Mouse (Mus musculus): ENCODE results near the gene Ccdc24. TPM values are rescaled to one million over a fixed set of nuclear protein-coding genes. Genes with fewer than 3 reads are reported as not detected.

Ccdc24 gene
- polyA plus RNA-seq, 1 experiment from 2014 or later, result 2.9 TPM

DNA sequence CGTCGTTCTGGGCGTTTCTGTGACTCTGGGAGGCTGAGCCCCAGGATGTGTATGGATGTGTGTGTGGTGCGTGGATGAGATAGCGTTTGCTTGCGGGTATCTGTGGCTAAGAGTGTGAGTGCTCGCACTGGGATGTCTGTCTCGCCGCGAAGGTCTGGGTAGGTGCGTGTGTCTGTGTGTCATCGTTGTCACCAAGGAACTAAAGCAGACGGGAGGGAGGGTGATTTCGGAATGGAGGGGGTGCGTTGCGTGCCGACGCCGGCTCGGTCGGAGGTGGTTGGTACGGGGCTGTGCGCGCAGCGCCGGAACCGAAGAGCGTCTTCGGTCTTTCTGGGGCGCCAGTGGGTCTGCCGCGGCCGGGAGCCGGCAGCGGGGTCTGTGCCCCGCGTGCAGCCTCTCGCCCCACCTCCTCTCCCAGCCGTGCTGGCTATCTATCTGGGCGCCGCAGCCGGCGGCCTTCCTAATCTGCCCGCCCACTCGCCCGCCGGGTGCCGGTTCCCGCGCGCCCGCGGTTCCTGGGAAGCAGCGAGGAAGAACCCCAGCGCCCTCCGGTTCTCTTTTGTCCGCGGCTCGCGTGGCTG lies 36.7 kb downstream of the Ccdc24 start:
- peak overlapping the region; percentile 76 for H3K4me3 ChIP-seq
- peak overlapping the region; percentile 74 for H3K9ac ChIP-seq
- H3K4me2 ChIP-seq (replicated peaks), result peak overlapping the region; percentile 89
- peak overlapping the region; percentile 81 for H3K27ac ChIP-seq
- peak; percentile 41 for ATAC-seq (ENCODE audit: low FRiP score)
- H3K4me1 ChIP-seq, result peaks cover 8% of the 10 kb centered on the region; the same call in 1 of the 2 replicates
- WGBS, result under 1% methylated on average over 60 of the region's 60 CpGs
- peaks cover 12% of the 10 kb centered on the region; the same call in 1 of the 2 replicates for H3K27me3 ChIP-seq
- no peaks in the 10 kb centered on the region for H3K9me3 ChIP-seq (replicated peaks)
- H3K36me3 ChIP-seq, result no peaks in the 10 kb centered on the region

DNA sequence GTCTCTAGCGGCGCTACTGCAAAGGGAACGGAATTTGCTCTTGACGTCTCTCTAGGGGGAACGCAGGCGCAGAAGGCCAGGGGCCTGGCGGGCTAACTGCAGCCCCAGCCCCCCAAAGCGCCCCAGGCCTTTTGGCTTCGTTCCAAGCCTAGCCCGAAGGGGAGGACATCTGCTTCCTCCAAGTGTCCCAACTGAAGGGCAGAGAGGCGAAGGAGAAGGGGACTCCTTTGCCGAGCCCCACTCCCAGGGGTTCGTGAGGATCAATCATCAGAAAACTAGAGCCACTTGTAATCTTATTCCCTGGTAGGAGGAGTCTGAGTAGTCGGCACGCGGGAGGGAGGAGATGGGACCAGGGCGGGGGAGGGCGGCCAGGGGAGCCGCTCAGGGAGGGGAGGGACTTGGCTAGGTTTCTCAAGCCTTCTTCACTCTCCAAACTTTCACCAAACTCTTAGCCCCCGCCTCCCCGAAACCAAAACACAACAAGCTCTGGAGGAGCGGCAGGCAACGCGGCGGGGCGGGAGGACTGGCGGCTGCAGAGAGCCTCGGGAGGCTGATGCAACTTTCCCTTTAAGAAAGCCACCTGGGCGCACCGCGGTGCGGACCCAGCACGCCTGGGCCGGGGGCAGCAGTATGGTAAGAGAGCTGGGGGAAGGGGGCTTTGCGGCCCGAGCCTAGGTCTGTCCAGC lies 37.4 kb downstream of the Ccdc24 start:
- no peaks in the 10 kb centered on the region for H3K9me3 ChIP-seq (replicated peaks)
- 2% methylated on average over 36 of the region's 36 CpGs for WGBS

DNA sequence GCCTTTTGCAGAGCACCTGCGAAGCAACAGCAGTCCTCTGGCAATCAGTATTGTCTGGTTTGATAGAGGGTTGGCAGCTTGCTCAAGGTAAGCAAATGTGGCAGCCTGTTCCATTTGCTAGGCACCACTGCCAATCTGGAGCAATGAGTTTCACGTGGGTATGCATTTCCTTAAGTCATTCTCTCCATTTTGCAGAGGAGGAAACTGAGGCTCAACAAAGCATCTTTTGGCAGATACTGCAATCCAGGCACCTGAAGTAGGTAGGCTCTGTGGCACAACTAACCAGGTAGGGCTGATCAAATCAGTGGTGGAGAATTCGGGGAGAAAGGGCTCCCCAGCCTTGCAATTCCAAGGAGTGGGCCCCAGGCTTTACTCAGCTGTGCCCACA lies 37.9 kb downstream of the Ccdc24 start, which contains the start of gene Slc6a9:
TSS of gene Slc6a9 (plus strand) at position 50 of the 388 bp plus-strand sequence.
- no peaks in the 10 kb centered on the region for H3K36me3 ChIP-seq
- H3K4me3 ChIP-seq, result peak within 1 kb of the TSS; percentile 76
- H3K9me3 ChIP-seq (replicated peaks), result no peaks in the 10 kb centered on the region
- H3K27me3 ChIP-seq, result peaks cover 13% of the 10 kb centered on the region; the same call in 1 of the 2 replicates
- no peak for ATAC-seq (ENCODE audit: low FRiP score)
- peak within 1 kb of the TSS; percentile 74 for H3K9ac ChIP-seq
- peak within 1 kb of the TSS; percentile 89 for H3K4me2 ChIP-seq (replicated peaks)
- 25% methylated on average over 3 of the region's 3 CpGs for WGBS
- H3K4me1 ChIP-seq, result peaks cover 17% of the 10 kb centered on the region
- peak within 1 kb of the TSS; percentile 81 for H3K27ac ChIP-seq

More for the DNA sequence above, 37.4 kb downstream of the Ccdc24 start:
- Histone ChIP-seq H3K4me1 (peaks cover 12% of the 10 kb centered on the region), H3K4me2 (replicated peaks) (peak overlapping the region; percentile 89), H3K27me3 (peaks cover 13% of the 10 kb centered on the region; the same call in 1 of the 2 replicates), H3K27ac (peak overlapping the region; percentile 81), H3K4me3 (peak overlapping the region; percentile 76), H3K9ac (peak overlapping the region; percentile 74), H3K36me3 (no peaks in the 10 kb centered on the region)
- ATAC-seq (ENCODE audit: low FRiP score), result peak; percentile 41

DNA sequence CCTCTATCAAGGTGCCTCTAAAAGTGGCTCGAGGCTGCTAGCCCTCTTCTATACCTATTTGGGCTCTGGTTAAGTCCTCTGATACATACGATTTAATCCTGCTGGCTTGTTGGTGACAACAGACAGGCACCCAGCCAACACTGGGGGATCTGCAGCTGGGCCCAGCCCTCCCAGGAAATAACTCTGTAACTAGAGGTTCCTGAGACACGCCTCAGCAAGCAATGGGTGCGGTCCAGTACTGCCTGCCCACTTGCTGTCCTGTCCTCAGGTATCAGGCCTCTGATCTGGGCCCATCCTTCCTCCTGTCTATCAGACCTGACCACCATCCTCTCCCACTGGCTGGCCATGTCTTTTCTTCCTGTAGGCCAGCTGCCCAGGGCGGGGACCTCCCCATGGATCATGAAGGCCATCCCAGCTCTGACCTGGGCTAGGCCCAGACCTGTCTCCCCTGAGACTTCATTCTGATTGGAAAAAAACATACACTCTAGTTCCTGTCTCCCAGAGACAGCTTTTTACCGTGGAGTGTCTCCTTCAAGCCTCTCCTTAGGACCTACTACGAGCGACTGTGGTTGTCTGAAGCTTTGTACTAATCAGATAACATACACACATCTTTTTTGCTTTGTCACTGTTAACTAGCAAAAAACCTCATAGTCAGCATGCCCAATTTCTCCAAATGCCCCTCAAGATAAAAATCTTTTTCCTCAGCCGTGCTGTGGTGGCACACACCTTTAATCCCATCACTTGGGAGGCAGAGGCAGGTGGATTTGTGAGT lies 40.3 kb downstream of the Ccdc24 start:
- Histone ChIP-seq H3K4me3 (no peak overlapping the region), H3K27me3 (peaks cover 13% of the 10 kb centered on the region; the same call in 1 of the 2 replicates), H3K9me3 (replicated peaks) (no peaks in the 10 kb centered on the region), H3K4me1 (peaks cover 17% of the 10 kb centered on the region), H3K27ac (no peak overlapping the region), H3K9ac (no peak overlapping the region), H3K4me2 (replicated peaks) (no peak overlapping the region), H3K36me3 (no peaks in the 10 kb centered on the region)
- no peak for ATAC-seq (ENCODE audit: low FRiP score)
- 83% methylated on average over 9 of the region's 9 CpGs for WGBS

DNA sequence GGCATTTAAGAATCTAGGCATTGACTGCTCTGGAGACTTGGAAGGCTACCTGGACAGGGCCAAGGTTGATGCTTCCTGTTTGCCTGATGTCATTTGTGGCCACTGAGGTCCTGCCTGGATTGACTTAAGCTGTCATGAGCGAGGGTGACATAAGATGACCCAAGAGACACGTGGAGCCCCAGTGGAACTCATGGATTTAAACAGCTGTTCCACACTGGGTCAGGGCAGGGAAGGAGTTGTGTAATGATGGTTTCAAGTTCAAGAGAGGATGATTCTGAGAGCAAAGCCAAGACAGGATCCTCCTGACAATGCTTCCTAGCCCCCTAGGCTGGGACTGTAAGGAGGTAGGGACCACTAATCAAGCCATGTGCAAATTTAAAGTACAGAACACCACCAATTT lies 40.9 kb downstream of the Ccdc24 start:
- WGBS, result 70% methylated on average over 2 of the region's 2 CpGs

DNA sequence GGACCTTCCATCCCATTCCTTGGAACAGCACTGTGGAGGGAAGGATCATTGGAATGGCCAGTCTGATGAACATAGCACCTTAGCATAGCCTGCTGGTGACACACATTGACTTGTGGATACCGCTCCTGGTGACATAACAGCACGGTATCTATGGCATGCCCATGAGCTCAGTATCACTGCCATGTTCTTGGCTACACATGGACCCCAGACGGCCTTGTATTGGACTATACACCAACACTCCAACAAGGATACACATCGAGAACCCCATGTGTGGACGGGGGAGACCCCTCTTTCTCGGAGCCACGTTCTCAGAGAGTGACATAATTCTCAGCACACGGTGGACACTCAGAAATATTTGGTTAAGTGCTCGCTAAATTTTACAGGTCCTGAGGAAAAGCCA lies 41.6 kb downstream of the Ccdc24 start:
- Histone ChIP-seq H3K27ac (no peak overlapping the region), H3K27me3 (peaks cover 13% of the 10 kb centered on the region; the same call in 1 of the 2 replicates), H3K9ac (no peak overlapping the region), H3K9me3 (replicated peaks) (no peaks in the 10 kb centered on the region), H3K4me1 (peaks cover 17% of the 10 kb centered on the region), H3K36me3 (no peaks in the 10 kb centered on the region), H3K4me3 (no peak overlapping the region), H3K4me2 (replicated peaks) (no peak overlapping the region)
- ATAC-seq (ENCODE audit: low FRiP score), result no peak
- 87% methylated on average over 9 of the region's 9 CpGs for WGBS

More for the DNA sequence above, 40.9 kb downstream of the Ccdc24 start:
- H3K36me3 ChIP-seq, result no peaks in the 10 kb centered on the region
- no peak for ATAC-seq (ENCODE audit: low FRiP score)
- peaks cover 13% of the 10 kb centered on the region; the same call in 1 of the 2 replicates for H3K27me3 ChIP-seq
- H3K4me1 ChIP-seq, result peaks cover 17% of the 10 kb centered on the region
- no peak overlapping the region for H3K27ac ChIP-seq
- no peak overlapping the region for H3K4me3 ChIP-seq
- H3K9ac ChIP-seq, result no peak overlapping the region
- H3K4me2 ChIP-seq (replicated peaks), result no peak overlapping the region
- no peaks in the 10 kb centered on the region for H3K9me3 ChIP-seq (replicated peaks)

DNA sequence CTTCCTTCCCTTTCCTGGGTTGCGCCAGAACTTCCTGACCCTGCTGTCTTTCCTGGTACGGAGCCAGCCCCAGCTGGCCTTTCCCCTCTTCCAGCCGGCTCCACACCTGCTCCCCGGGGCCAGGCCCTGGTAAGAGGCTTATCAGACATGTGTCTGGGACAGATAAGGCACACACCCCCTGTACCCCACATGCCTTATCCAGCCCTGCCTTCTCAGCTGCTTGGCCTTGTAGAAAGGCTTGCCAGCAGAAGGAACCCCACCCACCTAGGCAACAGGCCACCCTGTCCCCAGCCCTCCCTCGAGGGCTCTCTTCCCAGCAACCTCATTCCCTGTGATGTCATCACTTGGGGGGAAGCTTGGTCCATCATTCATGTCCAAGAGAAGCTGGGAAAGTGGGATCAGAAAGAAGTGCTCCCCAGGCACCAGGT lies 42.2 kb downstream of the Ccdc24 start:
- H3K9ac ChIP-seq, result no peak overlapping the region
- no peak overlapping the region; the same call in 1 of the 2 replicates for H3K4me2 ChIP-seq (replicated peaks)
- no peak overlapping the region for H3K27ac ChIP-seq
- WGBS, result 22% methylated on average over 5 of the region's 5 CpGs
- H3K36me3 ChIP-seq, result no peaks in the 10 kb centered on the region
- peak; percentile 54 for ATAC-seq (ENCODE audit: low FRiP score)
- H3K27me3 ChIP-seq, result peaks cover 13% of the 10 kb centered on the region; the same call in 1 of the 2 replicates
- peaks cover 17% of the 10 kb centered on the region for H3K4me1 ChIP-seq
- no peak overlapping the region for H3K4me3 ChIP-seq
- no peaks in the 10 kb centered on the region for H3K9me3 ChIP-seq (replicated peaks)

DNA sequence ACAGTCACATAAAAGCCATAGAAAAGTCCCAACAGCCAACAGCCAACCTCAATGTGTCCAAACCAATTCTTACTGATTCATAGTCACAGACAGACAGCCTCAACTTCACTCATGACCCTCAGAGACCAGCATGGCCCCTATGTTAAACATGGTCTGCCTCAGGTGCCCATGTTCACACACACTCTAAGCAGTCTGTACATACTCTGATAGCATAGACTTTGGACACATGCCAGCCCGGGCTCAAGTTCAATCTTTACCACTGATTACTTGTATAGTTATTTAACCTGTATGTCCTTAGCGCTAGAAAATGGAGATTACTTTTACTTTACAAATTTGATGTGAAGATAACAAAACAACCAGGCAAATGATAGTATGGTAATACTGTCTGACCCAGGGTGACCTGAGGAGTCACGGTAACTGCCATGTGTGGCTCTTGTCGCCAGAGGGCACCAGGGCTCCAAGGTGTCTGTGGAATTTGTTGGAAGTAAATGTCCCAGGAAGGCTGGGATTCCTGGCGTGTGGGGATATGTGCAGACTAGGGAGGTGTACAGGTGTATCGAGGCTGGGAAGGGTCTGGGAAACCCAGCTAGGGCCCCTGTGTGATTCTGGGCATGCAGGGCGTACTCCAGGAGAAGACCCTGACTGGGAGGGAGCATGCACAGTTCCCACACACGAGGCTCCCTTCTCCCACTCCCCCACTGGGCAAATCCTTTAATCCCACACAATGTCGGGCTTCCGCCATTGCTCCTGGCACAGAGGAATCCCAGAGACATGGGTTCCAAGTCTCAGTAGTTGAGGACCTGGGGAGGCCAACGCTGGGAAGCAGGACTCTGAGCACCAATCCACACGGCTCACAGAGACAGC lies 42.9 kb downstream of the Ccdc24 start:
- H3K4me1 ChIP-seq, result peaks cover 13% of the 10 kb centered on the region
- no peaks in the 10 kb centered on the region for H3K9me3 ChIP-seq (replicated peaks)
- peak overlapping the region; percentile 24 for H3K4me2 ChIP-seq (replicated peaks)
- 0 out of 2 replicates have a peak overlapping the region, but pooled peaks have one; percentile 8 for H3K9ac ChIP-seq
- peak; percentile 55 for ATAC-seq (ENCODE audit: low FRiP score)
- H3K27ac ChIP-seq, result no peak overlapping the region
- H3K36me3 ChIP-seq, result no peaks in the 10 kb centered on the region
- no peak overlapping the region for H3K4me3 ChIP-seq
- H3K27me3 ChIP-seq, result peaks cover 13% of the 10 kb centered on the region; the same call in 1 of the 2 replicates
- WGBS, result 8% methylated on average over 12 of the region's 12 CpGs

DNA sequence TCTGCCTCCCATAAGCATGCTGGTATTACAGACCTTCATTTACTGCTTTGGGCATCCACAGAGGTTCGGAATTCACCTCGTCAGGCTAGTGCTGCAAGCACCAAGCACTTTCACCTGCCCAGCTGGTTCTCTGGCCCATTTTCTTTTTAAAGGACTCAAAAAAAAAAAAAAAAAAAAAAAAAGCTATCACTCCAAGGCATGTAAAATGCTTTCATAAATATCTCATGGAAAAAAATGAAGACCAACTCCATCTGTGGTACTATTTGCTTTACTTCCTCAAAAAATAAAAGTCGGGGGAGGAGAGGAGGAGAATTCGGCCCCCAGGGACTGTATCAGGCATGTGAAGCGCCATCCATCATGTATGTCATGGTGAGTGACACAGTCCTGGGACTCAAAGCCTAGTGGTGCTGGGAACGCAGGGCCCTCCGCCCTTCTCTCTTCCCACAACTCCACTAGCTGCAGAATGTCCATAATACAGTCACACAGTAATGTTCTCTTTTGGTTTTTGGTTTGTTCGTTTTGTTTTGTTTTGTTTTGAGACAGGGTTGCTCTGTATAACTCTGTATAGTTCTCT lies 43.7 kb downstream of the Ccdc24 start:
- WGBS, result 56% methylated on average over 8 of the region's 8 CpGs
- H3K27me3 ChIP-seq, result peaks cover 10% of the 10 kb centered on the region; the same call in 1 of the 2 replicates
- no peak overlapping the region for H3K9ac ChIP-seq
- no peak overlapping the region for H3K27ac ChIP-seq
- peaks cover 10% of the 10 kb centered on the region for H3K4me1 ChIP-seq
- H3K4me2 ChIP-seq (replicated peaks), result no peak overlapping the region
- no peaks in the 10 kb centered on the region for H3K9me3 ChIP-seq (replicated peaks)
- no peak overlapping the region for H3K4me3 ChIP-seq
- H3K36me3 ChIP-seq, result no peaks in the 10 kb centered on the region
- ATAC-seq (ENCODE audit: low FRiP score), result no peak

DNA sequence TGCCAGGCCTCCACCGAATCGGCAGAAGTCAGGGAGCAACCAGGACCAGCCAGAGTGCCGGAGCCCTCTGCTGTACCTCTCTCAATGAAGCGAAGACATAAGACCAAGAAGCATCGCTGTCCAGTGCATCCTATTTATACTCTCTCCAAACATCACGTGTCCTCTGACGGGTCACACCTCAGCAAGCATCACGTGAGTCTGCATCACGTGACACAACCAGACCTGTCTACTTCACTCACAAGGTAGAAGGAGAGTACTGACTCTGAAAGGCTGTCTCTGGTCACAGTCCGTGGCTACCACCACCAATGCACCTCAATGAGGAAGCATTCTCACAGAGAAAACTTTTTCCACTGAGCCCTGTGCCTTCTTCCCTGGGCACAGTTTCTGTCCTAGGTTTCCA lies 54.3 kb downstream of the Ccdc24 start:
- Histone ChIP-seq H3K4me3 (no peak overlapping the region), H3K9ac (no peak overlapping the region), H3K9me3 (replicated peaks) (no peaks in the 10 kb centered on the region), H3K27me3 (no peaks in the 10 kb centered on the region; the same call in 1 of the 2 replicates), H3K4me1 (no peaks in the 10 kb centered on the region), H3K4me2 (replicated peaks) (no peak overlapping the region), H3K27ac (no peak overlapping the region), H3K36me3 (no peaks in the 10 kb centered on the region)
- 91% methylated on average over 10 of the region's 10 CpGs for WGBS
- no peak for ATAC-seq (ENCODE audit: low FRiP score)

DNA sequence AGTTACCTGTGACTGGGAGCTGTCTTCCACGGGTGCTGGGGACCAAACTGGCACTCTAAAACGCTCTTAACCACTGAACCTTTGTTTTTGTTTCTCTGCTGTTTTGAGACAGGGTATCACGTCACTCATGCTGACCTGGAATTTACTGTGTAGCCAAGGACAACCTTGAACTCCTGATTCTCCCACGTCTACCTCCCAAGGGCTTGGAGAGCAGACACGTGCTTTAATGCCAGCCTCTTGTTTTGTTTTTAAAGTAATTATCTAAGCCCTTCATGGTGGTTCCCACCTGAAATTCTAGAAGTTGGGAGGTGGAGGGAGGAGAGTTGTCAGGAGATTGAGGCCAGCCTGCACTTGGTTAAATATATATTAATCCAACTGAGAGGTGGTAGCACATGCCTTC lies 55.6 kb downstream of the Ccdc24 start:
- Histone ChIP-seq H3K27me3 (no peaks in the 10 kb centered on the region; the same call in 1 of the 2 replicates), H3K36me3 (no peaks in the 10 kb centered on the region), H3K4me3 (no peak overlapping the region), H3K4me2 (replicated peaks) (no peak overlapping the region), H3K9me3 (replicated peaks) (no peaks in the 10 kb centered on the region), H3K27ac (no peak overlapping the region), H3K9ac (no peak overlapping the region), H3K4me1 (no peaks in the 10 kb centered on the region)
- 74% methylated on average over 5 of the region's 5 CpGs for WGBS
- ATAC-seq (ENCODE audit: low FRiP score), result no peak

Data from hindbrain, embryonic 12.5 days (tissue).